Mouse (Mus musculus): ENCODE results near the gene Mcu. TPM values are rescaled to one million over a fixed set of nuclear protein-coding genes. Genes with fewer than 3 reads are reported as not detected.

Mcu gene
- polyA plus RNA-seq, 1 experiment: 5.3 TPM

DNA sequence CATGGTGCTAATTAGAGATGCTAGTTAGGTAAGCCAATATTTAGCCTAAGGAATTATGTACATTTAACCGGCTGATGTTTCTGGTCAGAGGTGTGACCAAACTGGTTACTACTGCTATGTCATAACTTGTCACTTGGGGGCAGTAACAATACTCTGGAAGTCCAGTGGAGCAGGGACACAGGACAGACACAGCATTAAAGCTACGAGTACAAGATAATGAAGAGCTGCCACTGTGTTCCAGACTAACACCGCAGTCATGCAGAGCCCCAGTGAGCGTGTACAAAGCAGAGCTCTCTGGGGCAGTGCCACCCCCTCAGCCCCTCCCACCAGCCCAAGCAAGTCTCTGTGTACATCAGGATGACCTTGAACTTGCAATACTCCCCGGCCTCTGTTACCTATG is 164.7 kb downstream of the Mcu start:
- Histone ChIP-seq H3K4me1 (ENCODE audit: control insufficient read depth, insufficient read depth, insufficient read length) (no peaks in the 10 kb centered on the region), H3K4me3 (ENCODE audit: extremely low read depth, insufficient read depth, insufficient read length) (no peak overlapping the region), H3K27me3 (ENCODE audit: control insufficient read depth, insufficient read depth, low read length) (no peaks in the 10 kb centered on the region), H3K27ac (ENCODE audit: insufficient read depth, low read length) (no peak overlapping the region), H3K36me3 (ENCODE audit: control insufficient read depth, insufficient read depth, low read length) (peaks cover 4% of the 10 kb centered on the region; the same call in 1 of the 2 replicates)
- TF ChIP-seq POLR2A (IDR thresholded peaks at IDR 0.05; ENCODE audit: low read depth, low read length): no peak
- TF ChIP-seq CTCF (IDR thresholded peaks at IDR 0.05; ENCODE audit: extremely low read depth, insufficient read depth, insufficient read length, insufficient replicate concordance): peak; percentile 11; the same call in 1 of the 2 replicates
- DNase-seq (ENCODE audit: low read depth in 1 of 2, low spot score in 2 of 2): no peak
- 77% methylated on average over 5 of the region's 5 CpGs for WGBS

- Histone ChIP-seq H3K4me3 (ENCODE audit: extremely low read depth, insufficient read depth, insufficient read length) (no peak overlapping the region), H3K27ac (ENCODE audit: insufficient read depth, low read length) (no peak overlapping the region), H3K27me3 (ENCODE audit: control insufficient read depth, insufficient read depth, low read length) (no peaks in the 10 kb centered on the region), H3K4me1 (ENCODE audit: control insufficient read depth, insufficient read depth, insufficient read length) (no peaks in the 10 kb centered on the region), H3K36me3 (ENCODE audit: control insufficient read depth, insufficient read depth, low read length) (peaks cover 2% of the 10 kb centered on the region; the same call in 1 of the 2 replicates)
- 88% methylated on average over 9 of the region's 9 CpGs for WGBS
- no peak for DNase-seq (ENCODE audit: low read depth in 1 of 2, low spot score in 2 of 2)
- TF ChIP-seq CTCF (IDR thresholded peaks at IDR 0.05; ENCODE audit: extremely low read depth, insufficient read depth, insufficient read length, insufficient replicate concordance): no peak
- no peak for TF ChIP-seq POLR2A (IDR thresholded peaks at IDR 0.05; ENCODE audit: low read depth, low read length)
Measured at GRCm38 (mm10) chr10:59447546-59447945, 168.9 kb downstream of the Mcu start.

DNA sequence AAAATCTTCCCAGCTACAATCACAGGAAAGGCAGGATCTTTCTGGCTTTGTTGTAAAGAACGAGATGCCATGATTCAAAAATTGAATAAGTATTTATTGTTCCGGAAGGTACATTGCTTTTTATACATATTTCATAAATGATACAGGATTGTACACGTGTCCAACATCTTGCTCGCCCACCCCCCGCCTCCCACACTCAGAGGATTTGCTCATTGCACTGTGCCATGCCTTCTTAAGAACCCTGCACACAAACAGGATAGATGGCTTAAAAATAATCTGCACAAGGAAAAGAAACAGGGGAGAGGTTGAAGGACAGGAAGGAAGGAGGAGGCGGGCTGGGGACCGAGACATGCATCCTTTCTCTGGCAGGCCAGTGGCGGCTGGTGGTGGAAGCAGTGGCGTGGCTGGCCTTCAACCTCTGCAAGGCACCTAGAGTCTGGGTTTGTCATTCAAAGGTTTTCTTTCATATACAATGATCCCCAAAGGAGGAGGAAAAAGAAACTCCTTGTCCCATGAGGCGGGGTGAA is 169.5 kb downstream of the Mcu start:
- DNase-seq (ENCODE audit: low read depth in 1 of 2, low spot score in 2 of 2): no peak
- H3K27ac ChIP-seq (ENCODE audit: insufficient read depth, low read length): no peak overlapping the region
- H3K4me1 ChIP-seq (ENCODE audit: control insufficient read depth, insufficient read depth, insufficient read length): no peaks in the 10 kb centered on the region
- H3K4me3 ChIP-seq (ENCODE audit: extremely low read depth, insufficient read depth, insufficient read length): no peak overlapping the region
- WGBS: 79% methylated on average over 10 of the region's 10 CpGs
- TF ChIP-seq CTCF (IDR thresholded peaks at IDR 0.05; ENCODE audit: extremely low read depth, insufficient read depth, insufficient read length, insufficient replicate concordance): no peak
- TF ChIP-seq POLR2A (IDR thresholded peaks at IDR 0.05; ENCODE audit: low read depth, low read length): no peak
- H3K36me3 ChIP-seq (ENCODE audit: control insufficient read depth, insufficient read depth, low read length): peaks cover 2% of the 10 kb centered on the region; the same call in 1 of the 2 replicates
- H3K27me3 ChIP-seq (ENCODE audit: control insufficient read depth, insufficient read depth, low read length): no peaks in the 10 kb centered on the region

DNA sequence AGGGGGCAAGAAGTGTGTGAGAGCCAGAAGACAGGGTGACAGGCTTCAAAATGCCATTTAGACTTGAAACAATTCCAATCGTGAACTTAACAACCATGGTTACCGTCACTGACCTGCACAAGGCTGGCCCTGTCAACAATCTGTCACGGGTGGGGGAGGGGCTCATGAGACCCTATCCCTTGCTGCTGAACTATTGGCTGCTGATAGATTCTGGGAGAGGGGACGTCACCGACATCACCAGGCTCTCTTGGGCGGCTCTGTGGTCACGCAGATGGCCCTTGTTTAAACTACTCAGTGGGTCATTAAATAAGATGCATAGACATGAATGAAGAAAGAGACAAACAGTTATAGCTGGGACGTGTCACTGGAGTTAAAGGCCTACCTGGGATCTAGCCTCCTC is 171.9 kb downstream of the Mcu start:
- no peaks in the 10 kb centered on the region for H3K36me3 ChIP-seq (ENCODE audit: control insufficient read depth, insufficient read depth, low read length)
- TF ChIP-seq POLR2A (IDR thresholded peaks at IDR 0.05; ENCODE audit: low read depth, low read length) (no peak), CTCF (IDR thresholded peaks at IDR 0.05; ENCODE audit: extremely low read depth, insufficient read depth, insufficient read length, insufficient replicate concordance) (no peak)
- H3K27ac ChIP-seq (ENCODE audit: insufficient read depth, low read length): no peak overlapping the region
- no peaks in the 10 kb centered on the region for H3K27me3 ChIP-seq (ENCODE audit: control insufficient read depth, insufficient read depth, low read length)
- WGBS: 67% methylated on average over 8 of the region's 8 CpGs
- no peak overlapping the region for H3K4me3 ChIP-seq (ENCODE audit: extremely low read depth, insufficient read depth, insufficient read length)
- DNase-seq (ENCODE audit: low read depth in 1 of 2, low spot score in 2 of 2): no peak
- H3K4me1 ChIP-seq (ENCODE audit: control insufficient read depth, insufficient read depth, insufficient read length): no peaks in the 10 kb centered on the region

- no peak for TF ChIP-seq POLR2A (IDR thresholded peaks at IDR 0.05; ENCODE audit: low read depth, low read length)
- TF ChIP-seq CTCF (IDR thresholded peaks at IDR 0.05; ENCODE audit: extremely low read depth, insufficient read depth, insufficient read length, insufficient replicate concordance): no peak
- 39% methylated on average over 3 of the region's 3 CpGs for WGBS
- Histone ChIP-seq H3K4me3 (ENCODE audit: extremely low read depth, insufficient read depth, insufficient read length) (no peak overlapping the region), H3K27ac (ENCODE audit: insufficient read depth, low read length) (no peak overlapping the region), H3K4me1 (ENCODE audit: control insufficient read depth, insufficient read depth, insufficient read length) (no peaks in the 10 kb centered on the region), H3K36me3 (ENCODE audit: control insufficient read depth, insufficient read depth, low read length) (no peaks in the 10 kb centered on the region), H3K27me3 (ENCODE audit: control insufficient read depth, insufficient read depth, low read length) (no peaks in the 10 kb centered on the region)
- no peak for DNase-seq (ENCODE audit: low read depth in 1 of 2, low spot score in 2 of 2)
Measured at GRCm38 (mm10) chr10:59444106-59444505, 172.4 kb downstream of the Mcu start.

DNA sequence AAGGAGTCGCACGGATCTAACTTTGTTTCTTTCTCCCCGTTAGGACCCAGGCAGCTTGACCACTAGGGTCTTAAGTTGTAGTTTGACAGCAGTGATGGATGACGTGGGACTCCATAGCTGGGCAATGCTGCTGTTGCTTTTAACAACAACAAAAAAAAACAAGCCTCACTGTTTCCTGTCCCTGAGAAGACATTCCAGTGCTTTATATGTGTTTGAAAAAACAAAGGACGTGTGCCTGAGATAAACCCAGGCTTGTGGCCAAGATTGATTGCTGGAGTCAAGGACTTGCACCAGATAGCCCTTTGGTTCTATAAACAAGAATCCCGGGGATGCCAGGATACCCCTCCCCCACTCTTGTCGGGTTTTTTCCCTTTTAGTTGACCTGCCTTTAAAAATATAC is 173.3 kb downstream of the Mcu start:
- H3K4me1 ChIP-seq (ENCODE audit: control insufficient read depth, insufficient read depth, insufficient read length): no peaks in the 10 kb centered on the region
- H3K27me3 ChIP-seq (ENCODE audit: control insufficient read depth, insufficient read depth, low read length): no peaks in the 10 kb centered on the region
- no peak for DNase-seq (ENCODE audit: low read depth in 1 of 2, low spot score in 2 of 2)
- 31% methylated on average over 7 of the region's 7 CpGs for WGBS
- TF ChIP-seq CTCF (IDR thresholded peaks at IDR 0.05; ENCODE audit: extremely low read depth, insufficient read depth, insufficient read length, insufficient replicate concordance): no peak
- no peak for TF ChIP-seq POLR2A (IDR thresholded peaks at IDR 0.05; ENCODE audit: low read depth, low read length)
- no peak overlapping the region for H3K4me3 ChIP-seq (ENCODE audit: extremely low read depth, insufficient read depth, insufficient read length)
- H3K27ac ChIP-seq (ENCODE audit: insufficient read depth, low read length): no peak overlapping the region
- no peaks in the 10 kb centered on the region for H3K36me3 ChIP-seq (ENCODE audit: control insufficient read depth, insufficient read depth, low read length)

- 72% methylated on average over 11 of the region's 11 CpGs for WGBS
Measured at GRCm38 (mm10) chr10:59441735-59442134, 174.8 kb downstream of the Mcu start, which contains the start of gene Oit3. Oit3 (minus strand) TSS chr10:59441778.

More at GRCm38 (mm10) chr10:59441735-59442134, 174.8 kb downstream of the Mcu start, which contains the start of gene Oit3:
- no peaks in the 10 kb centered on the region for H3K4me1 ChIP-seq (ENCODE audit: control insufficient read depth, insufficient read depth, insufficient read length)
- no peak for DNase-seq (ENCODE audit: low read depth in 1 of 2, low spot score in 2 of 2)
- H3K36me3 ChIP-seq (ENCODE audit: control insufficient read depth, insufficient read depth, low read length): no peaks in the 10 kb centered on the region
- no peak within 1 kb of the TSS for H3K27ac ChIP-seq (ENCODE audit: insufficient read depth, low read length)
- H3K27me3 ChIP-seq (ENCODE audit: control insufficient read depth, insufficient read depth, low read length): no peaks in the 10 kb centered on the region
- H3K4me3 ChIP-seq (ENCODE audit: extremely low read depth, insufficient read depth, insufficient read length): no peak within 1 kb of the TSS
- no peak for TF ChIP-seq POLR2A (IDR thresholded peaks at IDR 0.05; ENCODE audit: low read depth, low read length)
- TF ChIP-seq CTCF (IDR thresholded peaks at IDR 0.05; ENCODE audit: extremely low read depth, insufficient read depth, insufficient read length, insufficient replicate concordance): no peak

Data from spleen, adult 2 months (tissue).